Mouse (Mus musculus): Measurements from ENCODE around the gene Acoxl.

DNA sequence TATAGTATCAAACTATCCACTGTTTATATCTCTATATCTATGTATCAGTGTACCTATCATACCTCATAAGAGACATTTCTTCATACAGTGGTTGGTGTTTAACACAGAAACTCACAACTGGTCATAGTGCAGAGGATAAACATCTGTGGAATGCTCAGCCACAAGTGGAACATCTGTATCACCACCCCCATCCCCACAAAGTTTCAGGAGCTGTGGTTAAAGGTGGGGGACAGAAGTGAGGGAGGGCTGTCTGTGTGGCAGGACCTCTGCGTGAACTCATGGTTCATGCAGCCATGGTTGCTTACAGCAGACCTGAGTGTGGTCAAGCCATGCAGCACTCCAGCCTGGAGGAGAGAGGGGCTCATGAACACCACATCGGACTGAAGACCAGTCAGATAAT is 234.9 kb downstream of the Acoxl start:
- TF ChIP-seq CTCF (IDR thresholded peaks at IDR 0.05; ENCODE audit: control insufficient read depth, insufficient read depth, low read length) (no peak), POLR2A (IDR thresholded peaks at IDR 0.05; ENCODE audit: borderline replicate concordance, control insufficient read depth, low read depth, low read length) (no peak)
